Mouse (Mus musculus): ENCODE data around the gene Spata31d1b.
"Not testable (repeated sequence)": the region's sequence is repeated elsewhere in the genome, so short reads cannot be mapped to it uniquely, and the experiment has no call there.

The Spata31d1b gene

GRCm38 (mm10) chr13:59711984-59712383, at the start of gene Spata31d1b:
Spata31d1b (plus strand) TSS chr13:59712284.
- not testable (repeated sequence) for DNase-seq (ENCODE audit: low spot score)

GRCm38 (mm10) chr13:59663939-59664712, 48.0 kb upstream of the Spata31d1b start:
- DNase-seq (ENCODE audit: low spot score) = no peak

- no peak for DNase-seq (ENCODE audit: low spot score)
These were observed 44.3 kb upstream of the Spata31d1b start for GRCm38 (mm10) chr13:59667763-59668162.

GRCm38 (mm10) chr13:59668501-59669093, 43.5 kb upstream of the Spata31d1b start:
- DNase-seq (ENCODE audit: low spot score) = peak; percentile 81

- no peak for DNase-seq (ENCODE audit: low spot score)
These were observed 42.1 kb upstream of the Spata31d1b start for GRCm38 (mm10) chr13:59669946-59670345.

- no peak for DNase-seq (ENCODE audit: low spot score)
These were observed 40.6 kb upstream of the Spata31d1b start for GRCm38 (mm10) chr13:59671521-59671920.

GRCm38 (mm10) chr13:59672248-59672647, 39.8 kb upstream of the Spata31d1b start:
- no peak for DNase-seq (ENCODE audit: low spot score)

GRCm38 (mm10) chr13:59673597-59673996, 38.5 kb upstream of the Spata31d1b start:
- no peak for DNase-seq (ENCODE audit: low spot score)

- DNase-seq (ENCODE audit: low spot score) = no peak
These were observed 37.9 kb upstream of the Spata31d1b start for GRCm38 (mm10) chr13:59674215-59674614.

GRCm38 (mm10) chr13:59674761-59675150, 37.3 kb upstream of the Spata31d1b start:
- DNase-seq (ENCODE audit: low spot score) = peak; percentile 47

- peak; percentile 57 for DNase-seq (ENCODE audit: low spot score)
These were observed 36.7 kb upstream of the Spata31d1b start, which contains the start of gene Golm1 for GRCm38 (mm10) chr13:59675151-59676011. Golm1 (minus strand) TSS chr13:59675811.

GRCm38 (mm10) chr13:59676316-59677229, 35.5 kb upstream of the Spata31d1b start:
- DNase-seq (ENCODE audit: low spot score) = no peak

- no peak for DNase-seq (ENCODE audit: low spot score)
These were observed 32.8 kb upstream of the Spata31d1b start for GRCm38 (mm10) chr13:59679306-59679705.

- no peak for DNase-seq (ENCODE audit: low spot score)
These were observed 32.2 kb upstream of the Spata31d1b start for GRCm38 (mm10) chr13:59679908-59680307.

- DNase-seq (ENCODE audit: low spot score) = peak; percentile 59
These were observed 29.5 kb upstream of the Spata31d1b start for GRCm38 (mm10) chr13:59682629-59683028.

- no peak for DNase-seq (ENCODE audit: low spot score)
These were observed 26.8 kb upstream of the Spata31d1b start for GRCm38 (mm10) chr13:59685236-59685635.

- no peak for DNase-seq (ENCODE audit: low spot score)
These were observed 23.7 kb upstream of the Spata31d1b start for GRCm38 (mm10) chr13:59688338-59688770.

GRCm38 (mm10) chr13:59689313-59689712, 22.8 kb upstream of the Spata31d1b start:
- DNase-seq (ENCODE audit: low spot score) = no peak

- no peak for DNase-seq (ENCODE audit: low spot score)
These were observed 22.2 kb upstream of the Spata31d1b start for GRCm38 (mm10) chr13:59689843-59690242.

- no peak for DNase-seq (ENCODE audit: low spot score)
These were observed 21.5 kb upstream of the Spata31d1b start for GRCm38 (mm10) chr13:59690576-59690975.

GRCm38 (mm10) chr13:59691478-59691877, 20.6 kb upstream of the Spata31d1b start:
- DNase-seq (ENCODE audit: low spot score) = no peak
